Mouse (Mus musculus) intestine, embryonic 16.5 days (tissue): ENCODE measurements around the gene Myt1l. TPM values are rescaled to one million over a fixed set of nuclear protein-coding genes. Genes with fewer than 3 reads are reported as not detected.

Experiments
- ATAC-seq: fragments of 200-750 bp; cut with Nextera tagmentation; 2 replicates; pipeline ENCODE4 v1.8.0; 2017; ENCODE audit warnings: moderate TSS enrichment, moderate library complexity
- H3K27ac ChIP-seq: fragments of 300-500 bp; sonication (generic); 2 replicates; pipeline ENCODE4 v1.5.1; 2014; ENCODE audit warnings: mild to moderate bottlenecking, low read length
- H3K27me3 ChIP-seq: fragments of 300-500 bp; sonication (generic); replicated peaks from 2 replicates; pipeline ENCODE4 v1.6.1; 2014; ENCODE audit warnings: low read length, control low read depth, mixed read lengths; ENCODE audit not compliant: control insufficient read depth, insufficient read depth
- H3K36me3 ChIP-seq: fragments of 300-500 bp; sonication (generic); 2 replicates; pipeline ENCODE4 v1.6.1; 2014; ENCODE audit warnings: low read length, control low read depth; ENCODE audit not compliant: control insufficient read depth, insufficient read depth
- H3K4me1 ChIP-seq: fragments of 300-500 bp; sonication (generic); 2 replicates; pipeline ENCODE4 v1.6.1; 2014; ENCODE audit warnings: low read length, control low read depth, mixed read lengths; ENCODE audit not compliant: control insufficient read depth, insufficient read depth
- H3K4me2 ChIP-seq: fragments of 300-500 bp; sonication (generic); 2 replicates; pipeline ENCODE4 v1.6.1; 2014; ENCODE audit warnings: low read depth, low read length, control low read depth
- H3K4me3 ChIP-seq: fragments of 300-500 bp; sonication (generic); 2 replicates; pipeline ENCODE4 v1.5.1; 2014; ENCODE audit warnings: mild to moderate bottlenecking, low read length
- H3K9ac ChIP-seq: fragments of 300-500 bp; sonication (generic); 2 replicates; pipeline ENCODE4 v1.6.1; 2014; ENCODE audit warnings: low read depth, low read length
- H3K9me3 ChIP-seq: fragments of 300-500 bp; sonication (generic); 2 replicates; pipeline ENCODE4 v1.6.1; 2016; ENCODE audit warnings: low read length, control low read depth; ENCODE audit not compliant: control insufficient read depth
- WGBS: fragments of 180-500 bp; shearing (Covaris S2); extraction: QIAGEN DNeasy Blood & Tissue Kit; methylation state at CpG from one replicate; pipeline ENCODE4 v1.1.7; 2014; 5-methylcytosine and 5-hydroxymethylcytosine counted together
- polyA plus RNA-seq: library from polyadenylated mRNA; unstranded; fragments of >200 nt; fragmentation: Nextera tagmentation; extraction: Ambion mirVana; gene quantifications from 2 replicates; pipeline ENCODE4 v1.2.1, GENCODE M21; 2015

Myt1l gene
- polyA plus RNA-seq, 1 experiment from 2014 or later, result 3.3 TPM

DNA sequence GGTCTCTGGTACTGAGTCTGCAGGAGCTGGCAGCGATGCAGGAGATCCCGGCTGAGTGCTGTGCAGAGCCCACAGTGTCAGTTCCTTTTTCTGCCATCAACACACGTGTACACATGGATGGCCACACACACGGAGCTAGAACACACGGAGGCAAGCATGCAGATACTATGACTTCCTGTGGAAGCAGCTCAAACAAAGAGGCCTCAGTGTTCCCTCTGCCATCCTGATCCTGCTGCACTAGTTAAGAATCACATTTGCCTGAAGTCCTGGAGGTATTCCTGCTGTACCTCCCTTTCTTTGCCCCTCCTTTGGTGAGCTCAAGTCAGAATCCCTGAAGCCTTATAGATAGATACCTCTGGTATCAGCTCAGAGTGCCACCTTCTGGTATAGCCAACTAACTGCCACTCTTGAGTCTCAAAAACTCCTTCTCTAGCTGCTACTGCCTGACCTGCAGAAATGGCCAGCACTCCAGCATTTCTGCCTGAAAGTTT, 309.2 kb downstream of the Myt1l start:
- ATAC-seq, result no peak
- no peak overlapping the region for H3K4me2 ChIP-seq
- no peak overlapping the region for H3K27ac ChIP-seq
- no peaks in the 10 kb centered on the region for H3K9me3 ChIP-seq
- H3K27me3 ChIP-seq, result no peaks in the 10 kb centered on the region
- H3K4me3 ChIP-seq, result no peak overlapping the region
- WGBS, result 70% methylated on average over 5 of the region's 5 CpGs
- H3K9ac ChIP-seq, result no peak overlapping the region
- H3K36me3 ChIP-seq, result no peaks in the 10 kb centered on the region
- no peaks in the 10 kb centered on the region for H3K4me1 ChIP-seq

- no peak overlapping the region for H3K9ac ChIP-seq
- no peaks in the 10 kb centered on the region for H3K36me3 ChIP-seq
- no peak overlapping the region for H3K27ac ChIP-seq
- H3K4me1 ChIP-seq, result no peaks in the 10 kb centered on the region
- H3K4me2 ChIP-seq, result no peak overlapping the region
- no peaks in the 10 kb centered on the region for H3K9me3 ChIP-seq
- no peak for ATAC-seq
- 91% methylated on average over 7 of the region's 7 CpGs for WGBS
- no peaks in the 10 kb centered on the region for H3K27me3 ChIP-seq
- no peak overlapping the region for H3K4me3 ChIP-seq
These were observed 310.2 kb downstream of the Myt1l start for GRCm38 (mm10) chr12:29838421-29838820.

- ATAC-seq, result no peak
- Histone ChIP-seq H3K27me3 (no peaks in the 10 kb centered on the region), H3K4me3 (no peak overlapping the region), H3K9me3 (no peaks in the 10 kb centered on the region), H3K4me1 (no peaks in the 10 kb centered on the region), H3K36me3 (no peaks in the 10 kb centered on the region), H3K27ac (no peak overlapping the region), H3K4me2 (no peak overlapping the region), H3K9ac (no peak overlapping the region)
- whole genome bisulfite sequencing, result 79% methylated on average over 3 of the region's 3 CpGs
These were observed 321.8 kb downstream of the Myt1l start for GRCm38 (mm10) chr12:29849936-29850335.

- Histone ChIP-seq H3K36me3 (no peaks in the 10 kb centered on the region), H3K9me3 (no peaks in the 10 kb centered on the region), H3K9ac (no peak overlapping the region), H3K4me1 (no peaks in the 10 kb centered on the region), H3K27ac (no peak overlapping the region), H3K27me3 (no peaks in the 10 kb centered on the region), H3K4me3 (no peak overlapping the region), H3K4me2 (no peak overlapping the region)
- no peak for ATAC-seq
- 72% methylated on average over 9 of the region's 9 CpGs for WGBS
These were observed 326.0 kb downstream of the Myt1l start for GRCm38 (mm10) chr12:29854151-29854585.

GRCm38 (mm10) chr12:29855007-29855406, 326.8 kb downstream of the Myt1l start:
- no peaks in the 10 kb centered on the region for H3K27me3 ChIP-seq
- H3K4me2 ChIP-seq, result no peak overlapping the region
- ATAC-seq, result no peak
- WGBS, result 34% methylated on average over 5 of the region's 5 CpGs
- no peak overlapping the region for H3K9ac ChIP-seq
- H3K4me3 ChIP-seq, result no peak overlapping the region
- no peaks in the 10 kb centered on the region for H3K36me3 ChIP-seq
- no peaks in the 10 kb centered on the region for H3K4me1 ChIP-seq
- no peaks in the 10 kb centered on the region for H3K9me3 ChIP-seq
- no peak overlapping the region for H3K27ac ChIP-seq

GRCm38 (mm10) chr12:29860986-29861385, 332.8 kb downstream of the Myt1l start:
- Histone ChIP-seq H3K4me1 (no peaks in the 10 kb centered on the region), H3K27me3 (no peaks in the 10 kb centered on the region), H3K9ac (no peak overlapping the region), H3K9me3 (no peaks in the 10 kb centered on the region), H3K27ac (no peak overlapping the region), H3K4me3 (no peak overlapping the region), H3K4me2 (no peak overlapping the region), H3K36me3 (no peaks in the 10 kb centered on the region)
- 35% methylated on average over 2 of the region's 2 CpGs for WGBS
- no peak for ATAC-seq

DNA sequence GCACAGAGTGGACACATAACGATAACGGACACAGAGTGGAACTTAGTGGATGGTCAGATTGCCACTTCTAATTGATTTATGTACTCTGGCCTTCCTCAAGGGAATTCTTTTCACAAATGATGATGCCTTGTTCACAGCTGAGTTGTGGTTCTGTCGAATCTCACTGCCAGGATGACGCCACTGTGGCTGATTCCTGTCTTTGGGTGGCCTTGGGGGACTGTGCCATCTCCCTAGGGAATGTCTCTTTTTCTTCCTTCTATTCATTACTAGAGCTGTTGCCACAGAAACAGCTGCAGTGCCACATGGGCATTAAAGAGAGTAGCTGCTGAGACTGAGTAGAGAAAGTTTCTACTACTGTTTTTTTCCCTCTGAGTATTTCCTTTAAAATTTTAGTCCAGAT, 340.1 kb downstream of the Myt1l start:
- H3K4me2 ChIP-seq, result no peak overlapping the region
- H3K4me3 ChIP-seq, result no peak overlapping the region
- WGBS, result 77% methylated on average over 4 of the region's 4 CpGs
- no peak overlapping the region for H3K9ac ChIP-seq
- no peak for ATAC-seq
- no peaks in the 10 kb centered on the region for H3K27me3 ChIP-seq
- no peak overlapping the region for H3K27ac ChIP-seq
- no peaks in the 10 kb centered on the region for H3K4me1 ChIP-seq
- H3K36me3 ChIP-seq, result no peaks in the 10 kb centered on the region
- no peaks in the 10 kb centered on the region for H3K9me3 ChIP-seq

GRCm38 (mm10) chr12:29868781-29869180, 340.6 kb downstream of the Myt1l start:
- H3K27me3 ChIP-seq, result no peaks in the 10 kb centered on the region
- H3K4me1 ChIP-seq, result no peaks in the 10 kb centered on the region
- no peak overlapping the region for H3K9ac ChIP-seq
- no peak overlapping the region for H3K27ac ChIP-seq
- WGBS, result 86% methylated on average over 9 of the region's 9 CpGs
- no peak overlapping the region for H3K4me3 ChIP-seq
- no peaks in the 10 kb centered on the region for H3K9me3 ChIP-seq
- no peak overlapping the region for H3K4me2 ChIP-seq
- no peak for ATAC-seq
- H3K36me3 ChIP-seq, result no peaks in the 10 kb centered on the region

DNA sequence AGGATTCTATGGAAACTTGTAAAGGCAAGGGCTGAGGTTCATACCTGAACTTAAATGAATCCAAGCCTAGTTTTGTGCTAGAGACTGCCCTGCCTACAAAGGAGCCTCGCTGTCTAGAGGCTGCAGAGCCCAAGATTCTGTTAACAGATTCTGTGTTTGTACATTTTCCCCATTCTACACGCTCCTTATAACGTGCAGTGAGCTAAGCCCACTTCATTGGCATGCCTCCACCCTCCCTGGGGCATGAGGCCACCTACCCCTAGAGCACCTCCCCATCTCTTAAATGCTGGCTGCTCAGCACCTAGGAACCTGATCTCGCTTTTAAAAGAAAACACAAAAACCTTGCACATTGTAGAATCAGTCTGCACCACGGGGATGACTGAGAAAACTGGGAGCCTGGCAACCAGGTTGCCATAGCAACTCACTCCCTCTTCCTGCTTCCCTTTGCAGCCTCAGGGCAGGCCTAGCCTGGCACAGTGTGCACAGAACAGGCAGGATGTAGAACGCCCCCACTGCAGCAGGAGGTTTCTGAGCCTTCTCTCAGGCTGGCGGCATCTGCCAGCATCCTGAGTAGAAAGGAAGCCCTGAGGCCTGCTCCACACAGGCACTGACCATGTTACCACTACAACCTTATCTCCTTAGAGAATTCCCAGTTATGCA, 344.1 kb downstream of the Myt1l start:
- Histone ChIP-seq H3K4me3 (no peak overlapping the region), H3K27me3 (no peaks in the 10 kb centered on the region), H3K9ac (no peak overlapping the region), H3K4me1 (no peaks in the 10 kb centered on the region), H3K4me2 (no peak overlapping the region), H3K9me3 (no peaks in the 10 kb centered on the region), H3K27ac (no peak overlapping the region), H3K36me3 (no peaks in the 10 kb centered on the region)
- WGBS, result 37% methylated on average over 7 of the region's 7 CpGs
- ATAC-seq, result no peak

DNA sequence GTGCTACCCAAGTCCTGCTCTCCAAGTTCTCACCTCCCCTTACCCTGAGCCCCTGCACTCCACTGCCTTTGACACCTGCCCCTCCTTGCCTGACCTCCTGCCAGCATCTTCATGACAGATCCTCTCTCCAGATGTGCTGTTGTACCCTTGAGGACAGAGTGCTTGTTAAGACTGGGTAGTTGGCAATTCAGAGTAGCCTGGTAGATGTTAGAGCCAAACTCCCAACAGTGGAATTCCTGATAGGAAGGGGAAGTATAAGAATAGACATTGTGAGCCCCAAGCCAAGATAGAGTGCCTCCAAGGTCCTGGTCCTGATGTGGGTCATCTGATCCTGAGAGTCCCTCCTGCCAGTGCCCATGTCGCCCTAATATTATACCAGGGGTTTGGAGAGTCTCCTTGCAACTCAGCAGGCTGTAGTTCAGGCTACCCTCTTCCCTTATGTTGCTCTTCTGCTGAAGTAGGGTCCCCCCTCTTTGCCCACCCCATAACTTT, 345.1 kb downstream of the Myt1l start:
- no peak for ATAC-seq
- Histone ChIP-seq H3K27me3 (no peaks in the 10 kb centered on the region), H3K27ac (no peak overlapping the region), H3K9me3 (no peaks in the 10 kb centered on the region), H3K4me2 (no peak overlapping the region), H3K9ac (no peak overlapping the region), H3K4me1 (no peaks in the 10 kb centered on the region), H3K4me3 (no peak overlapping the region), H3K36me3 (no peaks in the 10 kb centered on the region)
- WGBS, result 54% methylated on average over 1 of the region's 1 CpGs
